Mouse (Mus musculus): ENCODE data around the gene Irx2. TPM values are rescaled to one million over a fixed set of nuclear protein-coding genes. Genes with fewer than 3 reads are reported as not detected.
A peak's percentile ranks its signal among the peaks of the same experiment; 100 is the strongest.

Irx2 gene
- polyA plus RNA-seq, 1 experiment from 2014 or later, result 0.30 TPM

- H3K27me3 ChIP-seq (replicated peaks; ENCODE audit: control insufficient read depth, insufficient read depth, low read length), result peaks cover 73% of the 10 kb centered on the region
Observed at GRCm38 (mm10) chr13:72633097-72633496, 4.5 kb downstream of the Irx2 start.

GRCm38 (mm10) chr13:72634752-72635315 lies 6.2 kb downstream of the Irx2 start:
- WGBS, result 4% methylated on average over 7 of the region's 7 CpGs
- no peak overlapping the region for H3K4me3 ChIP-seq (replicated peaks; ENCODE audit: low read length)
- H3K9ac ChIP-seq (replicated peaks; ENCODE audit: low read depth, low read length), result no peak overlapping the region
- no peak overlapping the region for H3K27ac ChIP-seq (ENCODE audit: low read length)
- H3K27me3 ChIP-seq (replicated peaks; ENCODE audit: control insufficient read depth, insufficient read depth, low read length), result peaks cover 74% of the 10 kb centered on the region
- peaks cover 16% of the 10 kb centered on the region for H3K4me1 ChIP-seq (replicated peaks; ENCODE audit: control insufficient read depth, insufficient read depth, low read length)
- ATAC-seq, result no peak
- H3K36me3 ChIP-seq (ENCODE audit: control insufficient read depth, insufficient read depth), result no peaks in the 10 kb centered on the region
- no peak overlapping the region for H3K4me2 ChIP-seq (ENCODE audit: low read length)
- H3K9me3 ChIP-seq (ENCODE audit: control insufficient read depth, low read length), result no peaks in the 10 kb centered on the region

More at GRCm38 (mm10) chr13:72633097-72633496, 4.5 kb downstream of the Irx2 start:
- H3K36me3 ChIP-seq (ENCODE audit: control insufficient read depth, insufficient read depth), result no peaks in the 10 kb centered on the region
- H3K27ac ChIP-seq (ENCODE audit: low read length), result no peak overlapping the region
- no peak overlapping the region for H3K4me2 ChIP-seq (ENCODE audit: low read length)
- peaks cover 19% of the 10 kb centered on the region for H3K4me1 ChIP-seq (replicated peaks; ENCODE audit: control insufficient read depth, insufficient read depth, low read length)
- no peak for ATAC-seq
- H3K9me3 ChIP-seq (ENCODE audit: control insufficient read depth, low read length), result no peaks in the 10 kb centered on the region
- H3K9ac ChIP-seq (replicated peaks; ENCODE audit: low read depth, low read length), result no peak overlapping the region
- 21% methylated on average over 2 of the region's 2 CpGs for WGBS
- H3K4me3 ChIP-seq (replicated peaks; ENCODE audit: low read length), result no peak overlapping the region

GRCm38 (mm10) chr13:72636331-72636851 lies 7.8 kb downstream of the Irx2 start:
- no peak for ATAC-seq
- under 1% methylated on average over 20 of the region's 20 CpGs for WGBS
- Histone ChIP-seq H3K4me3 (replicated peaks; ENCODE audit: low read length) (no peak overlapping the region), H3K9ac (replicated peaks; ENCODE audit: low read depth, low read length) (no peak overlapping the region), H3K27ac (ENCODE audit: low read length) (no peak overlapping the region), H3K4me1 (replicated peaks; ENCODE audit: control insufficient read depth, insufficient read depth, low read length) (peaks cover 15% of the 10 kb centered on the region), H3K4me2 (ENCODE audit: low read length) (no peak overlapping the region), H3K27me3 (replicated peaks; ENCODE audit: control insufficient read depth, insufficient read depth, low read length) (peaks cover 78% of the 10 kb centered on the region), H3K9me3 (ENCODE audit: control insufficient read depth, low read length) (no peaks in the 10 kb centered on the region), H3K36me3 (ENCODE audit: control insufficient read depth, insufficient read depth) (no peaks in the 10 kb centered on the region)

GRCm38 (mm10) chr13:72637536-72637935 lies 8.9 kb downstream of the Irx2 start:
- Histone ChIP-seq H3K27ac (ENCODE audit: low read length) (no peak overlapping the region), H3K27me3 (replicated peaks; ENCODE audit: control insufficient read depth, insufficient read depth, low read length) (peaks cover 75% of the 10 kb centered on the region), H3K4me1 (replicated peaks; ENCODE audit: control insufficient read depth, insufficient read depth, low read length) (peaks cover 12% of the 10 kb centered on the region), H3K9ac (replicated peaks; ENCODE audit: low read depth, low read length) (no peak overlapping the region), H3K36me3 (ENCODE audit: control insufficient read depth, insufficient read depth) (no peaks in the 10 kb centered on the region), H3K4me3 (replicated peaks; ENCODE audit: low read length) (no peak overlapping the region), H3K9me3 (ENCODE audit: control insufficient read depth, low read length) (no peaks in the 10 kb centered on the region), H3K4me2 (ENCODE audit: low read length) (no peak overlapping the region)
- ATAC-seq, result no peak
- 5% methylated on average over 3 of the region's 3 CpGs for WGBS

GRCm38 (mm10) chr13:72638401-72639130 lies 9.9 kb downstream of the Irx2 start:
- no peak overlapping the region for H3K4me3 ChIP-seq (replicated peaks; ENCODE audit: low read length)
- under 1% methylated on average over 26 of the region's 26 CpGs for WGBS
- H3K27me3 ChIP-seq (replicated peaks; ENCODE audit: control insufficient read depth, insufficient read depth, low read length), result peaks cover 71% of the 10 kb centered on the region
- no peak for ATAC-seq
- H3K27ac ChIP-seq (ENCODE audit: low read length), result no peak overlapping the region
- no peaks in the 10 kb centered on the region for H3K9me3 ChIP-seq (ENCODE audit: control insufficient read depth, low read length)
- H3K4me2 ChIP-seq (ENCODE audit: low read length), result no peak overlapping the region
- no peak overlapping the region for H3K9ac ChIP-seq (replicated peaks; ENCODE audit: low read depth, low read length)
- H3K4me1 ChIP-seq (replicated peaks; ENCODE audit: control insufficient read depth, insufficient read depth, low read length), result peaks cover 12% of the 10 kb centered on the region
- H3K36me3 ChIP-seq (ENCODE audit: control insufficient read depth, insufficient read depth), result no peaks in the 10 kb centered on the region

- peak overlapping the region; percentile 41 for H3K4me3 ChIP-seq (replicated peaks; ENCODE audit: low read length)
- ATAC-seq, result peak; percentile 72
- no peak overlapping the region for H3K27ac ChIP-seq (ENCODE audit: low read length)
- H3K36me3 ChIP-seq (ENCODE audit: control insufficient read depth, insufficient read depth), result no peaks in the 10 kb centered on the region
- no peaks in the 10 kb centered on the region for H3K9me3 ChIP-seq (ENCODE audit: control insufficient read depth, low read length)
- H3K27me3 ChIP-seq (replicated peaks; ENCODE audit: control insufficient read depth, insufficient read depth, low read length), result peaks cover 63% of the 10 kb centered on the region
- peaks cover 12% of the 10 kb centered on the region for H3K4me1 ChIP-seq (replicated peaks; ENCODE audit: control insufficient read depth, insufficient read depth, low read length)
- H3K9ac ChIP-seq (replicated peaks; ENCODE audit: low read depth, low read length), result peak overlapping the region; percentile 40; the same call in 1 of the 2 replicates
- H3K4me2 ChIP-seq (ENCODE audit: low read length), result peak overlapping the region; percentile 60
- WGBS, result under 1% methylated on average over 32 of the region's 32 CpGs
Observed at GRCm38 (mm10) chr13:72639441-72640130, 11.0 kb downstream of the Irx2 start.

GRCm38 (mm10) chr13:72640131-72640521 lies 11.5 kb downstream of the Irx2 start:
- H3K4me2 ChIP-seq (ENCODE audit: low read length), result peak overlapping the region; percentile 60
- WGBS, result 2% methylated on average over 11 of the region's 11 CpGs
- peaks cover 57% of the 10 kb centered on the region for H3K27me3 ChIP-seq (replicated peaks; ENCODE audit: control insufficient read depth, insufficient read depth, low read length)
- H3K9ac ChIP-seq (replicated peaks; ENCODE audit: low read depth, low read length), result no peak overlapping the region
- peak overlapping the region; percentile 41 for H3K4me3 ChIP-seq (replicated peaks; ENCODE audit: low read length)
- peak; percentile 13; the same call in 1 of the 2 replicates for ATAC-seq
- no peaks in the 10 kb centered on the region for H3K36me3 ChIP-seq (ENCODE audit: control insufficient read depth, insufficient read depth)
- peaks cover 12% of the 10 kb centered on the region for H3K4me1 ChIP-seq (replicated peaks; ENCODE audit: control insufficient read depth, insufficient read depth, low read length)
- H3K9me3 ChIP-seq (ENCODE audit: control insufficient read depth, low read length), result no peaks in the 10 kb centered on the region
- no peak overlapping the region for H3K27ac ChIP-seq (ENCODE audit: low read length)

- ATAC-seq, result no peak
Observed at GRCm38 (mm10) chr13:72656447-72656846, 27.8 kb downstream of the Irx2 start.

GRCm38 (mm10) chr13:72675826-72676225 lies 47.2 kb downstream of the Irx2 start:
- 89% methylated on average over 1 of the region's 1 CpGs for WGBS
- Histone ChIP-seq H3K4me1 (replicated peaks; ENCODE audit: control insufficient read depth, insufficient read depth, low read length) (no peaks in the 10 kb centered on the region), H3K27ac (ENCODE audit: low read length) (no peak overlapping the region), H3K4me2 (ENCODE audit: low read length) (no peak overlapping the region), H3K36me3 (ENCODE audit: control insufficient read depth, insufficient read depth) (no peaks in the 10 kb centered on the region), H3K9ac (replicated peaks; ENCODE audit: low read depth, low read length) (no peak overlapping the region), H3K27me3 (replicated peaks; ENCODE audit: control insufficient read depth, insufficient read depth, low read length) (no peaks in the 10 kb centered on the region), H3K9me3 (ENCODE audit: control insufficient read depth, low read length) (no peaks in the 10 kb centered on the region), H3K4me3 (replicated peaks; ENCODE audit: low read length) (no peak overlapping the region)
- ATAC-seq, result no peak

More at GRCm38 (mm10) chr13:72656447-72656846, 27.8 kb downstream of the Irx2 start:
- no peak overlapping the region for H3K9ac ChIP-seq (replicated peaks; ENCODE audit: low read depth, low read length)
- H3K27ac ChIP-seq (ENCODE audit: low read length), result no peak overlapping the region
- H3K36me3 ChIP-seq (ENCODE audit: control insufficient read depth, insufficient read depth), result no peaks in the 10 kb centered on the region
- H3K4me3 ChIP-seq (replicated peaks; ENCODE audit: low read length), result no peak overlapping the region
- no peaks in the 10 kb centered on the region for H3K9me3 ChIP-seq (ENCODE audit: control insufficient read depth, low read length)
- WGBS, result 43% methylated on average over 1 of the region's 1 CpGs
- no peaks in the 10 kb centered on the region for H3K4me1 ChIP-seq (replicated peaks; ENCODE audit: control insufficient read depth, insufficient read depth, low read length)
- no peaks in the 10 kb centered on the region for H3K27me3 ChIP-seq (replicated peaks; ENCODE audit: control insufficient read depth, insufficient read depth, low read length)
- no peak overlapping the region for H3K4me2 ChIP-seq (ENCODE audit: low read length)
